ENCODE assay signal across 19 mouse cellular contexts in the genomic region with DNA sequence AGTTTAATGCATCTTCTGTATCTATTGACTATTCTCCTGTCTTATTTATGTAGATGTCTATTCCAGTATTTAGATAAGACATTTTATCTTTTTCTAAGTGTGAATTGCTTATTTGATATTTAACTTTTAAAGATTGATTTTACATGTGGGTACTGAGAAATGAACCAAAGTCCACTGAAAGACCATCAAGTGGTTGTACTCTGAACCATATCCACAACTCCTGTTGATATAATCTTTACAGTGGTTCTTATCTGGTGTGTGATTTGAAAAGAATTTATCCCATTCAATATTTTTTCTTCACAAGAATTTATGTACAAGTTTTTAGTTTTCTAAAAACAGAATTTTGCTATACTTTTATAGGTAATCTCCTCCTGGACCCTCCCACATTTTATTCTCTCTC.
A peak's percentile ranks its signal among the peaks of the same experiment; 100 is the strongest.
DNase-seq lines count a peak whose midpoint lies in the region; ATAC-seq and TF ChIP-seq lines count a peak whose summit lies in the region.
"Had no signal": no experiment of that assay in that cellular context is flagged by ENCODE, and none has a peak within 500 bp of the region (broad histone marks: within the 10 kb centered on the region; RNA-seq: fewer than 3 reads in every experiment).

No protein-coding gene starts in this region.

- no peak overlapping the region for H3K27ac ChIP-seq in intestine, embryonic 15.5 days
- H3K27ac ChIP-seq in intestine, postnatal 0 days (ENCODE audit: low read depth, low read length), result no peak overlapping the region
- no peak overlapping the region for H3K27ac ChIP-seq in intestine, embryonic 16.5 days (ENCODE audit: low read length)

- no peaks in the 10 kb centered on the region for H3K9me3 ChIP-seq in intestine, embryonic 15.5 days
- no peaks in the 10 kb centered on the region for H3K9me3 ChIP-seq in intestine, postnatal 0 days (ENCODE audit: control insufficient read depth)
- no peaks in the 10 kb centered on the region for H3K9me3 ChIP-seq in intestine, embryonic 16.5 days (ENCODE audit: control insufficient read depth, low read length)
- H3K9me3 ChIP-seq: G1E had no signal

- peak; percentile 62; the same call in 1 of the 2 replicates for ATAC-seq in intestine, embryonic 15.5 days
- ATAC-seq in intestine, postnatal 0 days, result no peak
- peak; percentile 68 for ATAC-seq in intestine, embryonic 16.5 days
- ATAC-seq: activated CD4-positive, CD25-positive, alpha-beta regulatory T cell, adult 4 months; CD4-positive, CD25-positive, alpha-beta regulatory T cell, adult 4 months; Patski had no signal

- H3K9ac ChIP-seq in intestine, embryonic 15.5 days, result no peak overlapping the region
- H3K9ac ChIP-seq in intestine, postnatal 0 days (ENCODE audit: low read depth, low read length), result no peak overlapping the region
- H3K9ac ChIP-seq in intestine, embryonic 16.5 days (ENCODE audit: low read depth, low read length), result no peak overlapping the region

- H3K27me3 ChIP-seq in intestine, embryonic 15.5 days (replicated peaks), result no peaks in the 10 kb centered on the region
- H3K27me3 ChIP-seq in intestine, postnatal 0 days (replicated peaks; ENCODE audit: control insufficient read depth, insufficient read depth, low read length), result no peaks in the 10 kb centered on the region
- no peaks in the 10 kb centered on the region for H3K27me3 ChIP-seq in intestine, embryonic 16.5 days (replicated peaks; ENCODE audit: control insufficient read depth, insufficient read depth, low read length)
- H3K27me3 ChIP-seq: CH12.LX, Patski had no signal

- no peak overlapping the region for H3K4me2 ChIP-seq in intestine, embryonic 15.5 days (replicated peaks)
- no peak overlapping the region for H3K4me2 ChIP-seq in intestine, postnatal 0 days (replicated peaks; ENCODE audit: low read depth)
- no peak overlapping the region for H3K4me2 ChIP-seq in intestine, embryonic 16.5 days (ENCODE audit: low read depth, low read length)

- H3K4me1 ChIP-seq in intestine, embryonic 15.5 days (replicated peaks), result no peaks in the 10 kb centered on the region
- H3K4me1 ChIP-seq in intestine, postnatal 0 days (replicated peaks; ENCODE audit: control insufficient read depth, insufficient read depth, low read length), result no peaks in the 10 kb centered on the region
- H3K4me1 ChIP-seq in intestine, embryonic 16.5 days (ENCODE audit: control insufficient read depth, insufficient read depth, low read length), result no peaks in the 10 kb centered on the region

- no peaks in the 10 kb centered on the region for H3K36me3 ChIP-seq in intestine, embryonic 15.5 days
- no peaks in the 10 kb centered on the region for H3K36me3 ChIP-seq in intestine, postnatal 0 days (ENCODE audit: control insufficient read depth, insufficient read depth)
- no peaks in the 10 kb centered on the region for H3K36me3 ChIP-seq in intestine, embryonic 16.5 days (ENCODE audit: control insufficient read depth, insufficient read depth, low read length)
- H3K36me3 ChIP-seq: G1E had no signal

- no peak for TF ChIP-seq CTCF in intestine, postnatal 0 days (IDR thresholded peaks at IDR 0.05; ENCODE audit: low read depth)

- DNase-seq in ovary, postnatal 10 days (ENCODE audit: low spot score), result no peak
- DNase-seq: adrenal gland, adult 2 months; adrenal gland, adult 8-10 months; adrenal gland, postnatal 10 days; adrenal gland, postnatal 14 days; adrenal gland, postnatal 25 days; adrenal gland, postnatal 36 days; B cell, adult 2 months; cerebellum, adult 11 months; cerebellum, adult 11-12 months; cerebellum, adult 18-20 months had no signal

- H3K4me3 ChIP-seq in intestine, embryonic 15.5 days (replicated peaks), result no peak overlapping the region
- no peak overlapping the region for H3K4me3 ChIP-seq in intestine, postnatal 0 days (ENCODE audit: low read depth, low read length)
- no peak overlapping the region for H3K4me3 ChIP-seq in intestine, embryonic 16.5 days (ENCODE audit: low read length)
